Mouse (Mus musculus) forebrain, postnatal 0 days (tissue): ENCODE data around the gene Fyn. TPM values are rescaled to one million over a fixed set of nuclear protein-coding genes. Genes with fewer than 3 reads are reported as not detected.

Experiments
- ATAC-seq: fragments of 200-750 bp; cut with Nextera tagmentation; 2 replicates; pipeline ENCODE4 v1.8.0; 2017; ENCODE audit warnings: mild to moderate bottlenecking, moderate library complexity
- DNase-seq: peaks from one replicate; pipeline ENCODE4 v3.0.0-alpha.2; 2015
- H3K27ac ChIP-seq: fragments of 300-500 bp; sonication (generic); 2 replicates; pipeline ENCODE4 v1.5.1; 2014; ENCODE audit warnings: low read depth, mild to moderate bottlenecking, antibody characterized with exemption, low read length, moderate library complexity, mixed read lengths
- H3K27me3 ChIP-seq: fragments of 300-500 bp; sonication (generic); 2 replicates; pipeline ENCODE4 v1.6.1; 2014; ENCODE audit warnings: mild to moderate bottlenecking, low read length, mixed read lengths; ENCODE audit not compliant: insufficient read depth
- H3K36me3 ChIP-seq: fragments of 300-500 bp; sonication (generic); 2 replicates; pipeline ENCODE4 v1.6.1; 2014; ENCODE audit warnings: mild to moderate bottlenecking, moderate library complexity; ENCODE audit not compliant: insufficient read depth
- H3K4me1 ChIP-seq: fragments of 300-500 bp; sonication (generic); 2 replicates; pipeline ENCODE4 v1.6.1; 2014; ENCODE audit warnings: antibody characterized with exemption; ENCODE audit not compliant: insufficient read depth
- H3K4me2 ChIP-seq: fragments of 300-500 bp; sonication (generic); 2 replicates; pipeline ENCODE4 v1.6.1; 2014; ENCODE audit warnings: low read depth, mild to moderate bottlenecking, moderate library complexity
- H3K4me3 ChIP-seq: fragments of 300-500 bp; sonication (generic); 2 replicates; pipeline ENCODE4 v1.5.1; 2014; ENCODE audit warnings: low read depth, low read length, mixed read lengths
- H3K9ac ChIP-seq: fragments of 300-500 bp; sonication (generic); 2 replicates; pipeline ENCODE4 v1.6.1; 2014; ENCODE audit warnings: mild to moderate bottlenecking
- H3K9me3 ChIP-seq: fragments of 300-500 bp; sonication (generic); 2 replicates; pipeline ENCODE4 v1.6.1; 2016; ENCODE audit warnings: low read length
- CTCF ChIP-seq: sonication (generic); IDR thresholded peaks from 2 replicates; pipeline ENCODE4 v1.5.1; 2016; ENCODE audit warnings: antibody characterized with exemption, control low read depth, low read depth
- WGBS: fragments of 180-500 bp; shearing (Covaris S2); extraction: QIAGEN DNeasy Blood & Tissue Kit; methylation state at CpG from one replicate; pipeline ENCODE4 v1.1.7; 2014; 5-methylcytosine and 5-hydroxymethylcytosine counted together
- polyA plus RNA-seq: library from polyadenylated mRNA; unstranded; fragments of >200 nt; fragmentation: Nextera tagmentation; extraction: Ambion mirVana; gene quantifications from 2 replicates; pipeline ENCODE4 v1.2.1, GENCODE M21; 2015
- total RNA-seq: library from RNA; depleted of rRNA; stranded (reverse); fragments of >200 nt; gene quantifications from 2 replicates; pipeline ENCODE4 v1.2.3, GENCODE M21; 2014

Gene Fyn
- total and polyA plus RNA-seq, 2 experiments from 2014 or later: 85.8 to 155 TPM

DNA sequence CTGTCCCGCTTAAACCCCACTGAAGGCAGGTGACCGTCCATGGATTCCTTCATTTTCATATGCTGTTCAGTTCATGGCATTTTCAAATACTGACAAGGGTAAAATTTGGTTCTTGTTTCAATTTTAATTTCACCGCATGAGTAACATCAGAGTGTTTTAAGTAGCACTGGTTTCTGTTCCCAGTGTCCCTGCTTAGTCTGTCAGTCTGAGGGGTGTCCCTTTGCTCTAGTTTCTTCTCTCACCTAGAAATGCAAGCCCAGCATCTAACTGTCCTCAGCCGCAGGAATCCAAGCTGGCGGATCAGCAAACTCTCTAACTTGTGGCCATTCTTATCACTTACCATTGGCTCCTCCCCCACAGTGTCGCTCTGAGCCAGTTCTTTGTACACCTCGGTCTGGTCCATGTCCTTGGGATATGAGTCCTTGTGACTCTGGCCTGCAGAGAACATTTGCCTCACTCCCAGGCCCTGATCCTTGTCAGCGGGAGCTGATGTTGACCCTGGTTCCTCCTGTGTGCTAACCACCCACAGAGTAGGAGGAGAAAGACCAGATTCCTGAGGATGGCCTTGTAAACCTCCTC lies 9.5 kb downstream of the Fyn start:
- no peak overlapping the region for H3K9ac ChIP-seq
- ATAC-seq: no peak
- no peak overlapping the region for H3K4me2 ChIP-seq
- H3K4me3 ChIP-seq: no peak overlapping the region
- H3K4me1 ChIP-seq: peaks cover 16% of the 10 kb centered on the region
- no peaks in the 10 kb centered on the region for H3K9me3 ChIP-seq
- no peaks in the 10 kb centered on the region for H3K27me3 ChIP-seq
- no peak for DNase-seq
- no peak for TF ChIP-seq CTCF
- 90% methylated on average over 8 of the region's 8 CpGs for WGBS
- no peak overlapping the region for H3K27ac ChIP-seq
- no peaks in the 10 kb centered on the region for H3K36me3 ChIP-seq

GRCm38 (mm10) chr10:39379287-39379686 lies 10.6 kb downstream of the Fyn start:
- no peaks in the 10 kb centered on the region for H3K36me3 ChIP-seq
- no peak overlapping the region for H3K4me3 ChIP-seq
- no peak overlapping the region for H3K9ac ChIP-seq
- peaks cover 5% of the 10 kb centered on the region; the same call in 1 of the 2 replicates for H3K4me1 ChIP-seq
- no peak for DNase-seq
- WGBS: 57% methylated on average over 10 of the region's 10 CpGs
- TF ChIP-seq CTCF: no peak
- no peaks in the 10 kb centered on the region for H3K27me3 ChIP-seq
- no peak overlapping the region for H3K4me2 ChIP-seq
- no peak overlapping the region for H3K27ac ChIP-seq
- no peak for ATAC-seq
- H3K9me3 ChIP-seq: no peaks in the 10 kb centered on the region

DNA sequence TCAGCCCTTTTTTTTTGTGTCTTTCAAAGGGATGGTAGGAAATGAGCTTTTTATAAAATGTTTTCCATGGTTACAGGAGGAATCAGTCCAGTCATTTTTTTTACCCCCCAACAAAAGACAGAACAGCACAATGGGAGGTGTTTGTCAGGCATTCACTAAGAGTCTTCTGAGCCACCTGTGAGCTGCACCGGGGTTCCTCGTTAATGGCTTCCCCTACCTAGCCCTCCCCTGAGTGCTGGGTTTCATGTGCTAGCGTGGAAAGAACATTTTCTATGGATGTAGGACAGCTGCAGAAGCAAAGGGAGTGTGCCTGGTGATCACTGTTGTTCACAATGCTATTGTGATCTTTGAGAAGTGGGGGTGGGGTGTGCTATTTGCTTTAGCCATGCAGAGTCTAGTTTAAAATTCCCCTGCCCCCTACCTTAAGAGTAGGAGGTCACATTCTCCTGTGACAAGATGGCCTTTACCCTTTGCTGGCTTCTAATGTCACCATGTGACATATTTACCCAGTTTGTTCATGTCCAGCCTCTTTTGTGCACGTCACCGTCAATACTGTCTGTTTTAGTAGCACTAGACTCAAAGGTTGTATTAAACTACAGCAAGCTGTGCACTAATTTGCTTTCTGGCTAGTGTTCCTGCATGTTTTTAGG lies 11.2 kb downstream of the Fyn start:
- Histone ChIP-seq H3K4me3 (no peak overlapping the region), H3K27me3 (no peaks in the 10 kb centered on the region), H3K27ac (no peak overlapping the region), H3K9ac (no peak overlapping the region), H3K4me2 (no peak overlapping the region), H3K4me1 (peaks cover 5% of the 10 kb centered on the region; the same call in 1 of the 2 replicates), H3K9me3 (no peaks in the 10 kb centered on the region), H3K36me3 (no peaks in the 10 kb centered on the region)
- peak; percentile 38; the same call in 1 of the 2 replicates for ATAC-seq
- no peak for TF ChIP-seq CTCF
- no peak for DNase-seq
- 38% methylated on average over 5 of the region's 5 CpGs for WGBS

DNA sequence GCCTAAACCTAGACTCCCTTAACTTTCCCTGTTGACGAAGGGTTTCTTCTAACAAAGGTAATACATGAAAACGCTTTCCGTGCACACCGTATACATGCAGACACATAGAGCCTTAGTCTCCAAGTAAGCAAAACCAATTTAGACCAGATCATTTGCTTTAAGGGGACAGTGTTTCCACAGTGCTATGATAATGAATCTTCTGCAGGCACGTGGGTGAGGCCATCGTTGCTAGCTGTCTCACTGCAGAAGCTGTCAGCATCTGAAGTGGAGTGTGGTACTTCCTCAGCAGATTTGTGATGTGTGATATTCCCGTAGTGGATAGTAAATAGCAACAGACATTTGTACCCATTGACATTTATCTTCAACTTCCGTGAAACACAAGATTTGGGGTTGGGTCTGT lies 16.6 kb downstream of the Fyn start:
- H3K4me3 ChIP-seq: no peak overlapping the region
- H3K4me1 ChIP-seq: peaks cover 13% of the 10 kb centered on the region
- WGBS: 71% methylated on average over 8 of the region's 8 CpGs
- H3K9ac ChIP-seq: no peak overlapping the region
- no peaks in the 10 kb centered on the region for H3K36me3 ChIP-seq
- H3K27ac ChIP-seq: no peak overlapping the region; the same call in 1 of the 2 replicates
- no peak for TF ChIP-seq CTCF
- no peak for DNase-seq
- ATAC-seq: no peak
- no peaks in the 10 kb centered on the region for H3K9me3 ChIP-seq
- no peak overlapping the region for H3K4me2 ChIP-seq
- no peaks in the 10 kb centered on the region for H3K27me3 ChIP-seq

DNA sequence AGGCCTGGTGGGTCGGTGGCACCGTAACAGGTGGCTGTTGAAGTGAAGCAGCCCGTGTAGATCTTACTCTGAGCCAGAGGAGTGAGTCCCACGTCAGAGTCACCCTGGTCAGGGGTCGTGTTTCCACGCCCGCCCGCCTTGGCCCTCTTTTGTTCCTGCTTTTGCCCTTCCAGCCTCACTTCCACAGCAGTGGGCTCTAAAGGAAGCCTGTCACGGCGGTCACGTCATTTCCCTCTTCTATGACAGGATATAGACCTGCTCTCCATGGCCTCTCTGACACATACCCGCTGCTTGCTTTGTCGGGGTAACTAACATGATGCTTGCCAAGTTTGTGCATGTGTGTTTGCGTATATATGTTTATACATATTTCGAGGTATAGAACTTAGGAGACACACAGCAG lies 17.5 kb downstream of the Fyn start:
- Histone ChIP-seq H3K27me3 (no peaks in the 10 kb centered on the region), H3K9me3 (no peaks in the 10 kb centered on the region), H3K27ac (no peak overlapping the region), H3K4me1 (peaks cover 13% of the 10 kb centered on the region), H3K4me2 (no peak overlapping the region), H3K9ac (no peak overlapping the region), H3K4me3 (no peak overlapping the region), H3K36me3 (no peaks in the 10 kb centered on the region)
- DNase-seq (no peak), ATAC-seq (no peak)
- 53% methylated on average over 15 of the region's 15 CpGs for WGBS
- TF ChIP-seq CTCF: no peak

DNA sequence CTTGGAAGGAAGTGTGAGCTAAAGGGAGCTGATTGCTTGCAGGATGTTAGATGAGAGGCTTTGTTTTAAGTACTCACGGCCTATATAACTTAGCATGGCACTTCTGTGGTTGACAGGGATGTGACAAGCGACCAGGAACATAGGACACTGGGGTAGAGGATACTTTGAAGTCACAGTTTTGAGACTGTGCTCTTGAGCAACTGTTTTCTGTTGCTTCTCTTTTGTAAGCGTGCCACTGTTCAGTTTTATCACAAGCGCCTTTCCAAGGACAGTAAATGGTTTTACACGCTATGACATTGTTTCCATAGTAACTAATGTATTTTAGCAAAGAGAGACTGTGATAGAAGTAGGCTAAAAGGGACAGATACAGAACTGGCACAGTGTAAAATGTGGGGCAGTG lies 18.4 kb downstream of the Fyn start:
- WGBS: 26% methylated on average over 5 of the region's 5 CpGs
- Histone ChIP-seq H3K9ac (no peak overlapping the region), H3K27me3 (no peaks in the 10 kb centered on the region), H3K4me2 (peak overlapping the region; percentile 14; the same call in 1 of the 2 replicates), H3K27ac (peak overlapping the region; percentile 30; the same call in 1 of the 2 replicates), H3K36me3 (peaks cover 5% of the 10 kb centered on the region), H3K4me1 (peaks cover 13% of the 10 kb centered on the region), H3K4me3 (no peak overlapping the region), H3K9me3 (peaks cover 4% of the 10 kb centered on the region; the same call in 1 of the 2 replicates)
- DNase-seq (peak; percentile 39), ATAC-seq (peak; percentile 70)
- TF ChIP-seq CTCF: no peak

DNA sequence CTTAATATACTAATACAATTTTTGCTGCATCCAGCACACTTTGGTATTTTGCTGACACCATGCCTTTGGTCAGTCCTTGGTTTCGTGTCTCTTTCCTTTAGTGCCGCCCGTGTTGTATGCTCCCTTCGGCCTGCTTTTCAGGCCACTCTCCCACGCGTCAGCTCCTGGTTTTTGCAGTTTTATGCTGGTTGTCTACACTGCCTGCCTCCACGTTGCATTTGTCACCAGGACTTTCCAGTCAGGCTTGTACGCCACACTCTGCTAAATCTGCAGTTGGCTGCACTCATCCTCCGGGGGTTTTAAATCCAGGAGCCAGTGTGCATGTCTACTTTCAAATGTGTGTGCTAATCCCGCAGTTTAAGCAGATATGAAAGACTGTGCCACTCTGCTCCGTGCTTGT lies 18.9 kb downstream of the Fyn start:
- DNase-seq (no peak), ATAC-seq (no peak)
- WGBS: 67% methylated on average over 11 of the region's 11 CpGs
- H3K27ac ChIP-seq: peak overlapping the region; percentile 57; the same call in 1 of the 2 replicates
- no peak for TF ChIP-seq CTCF
- no peaks in the 10 kb centered on the region for H3K27me3 ChIP-seq
- peaks cover 5% of the 10 kb centered on the region for H3K36me3 ChIP-seq
- no peak overlapping the region for H3K4me3 ChIP-seq
- 0 out of 2 replicates have a peak overlapping the region, but pooled peaks have one; percentile 5 for H3K4me2 ChIP-seq
- peaks cover 13% of the 10 kb centered on the region for H3K4me1 ChIP-seq
- H3K9ac ChIP-seq: 0 out of 2 replicates have a peak overlapping the region, but pooled peaks have one; percentile 14
- H3K9me3 ChIP-seq: peaks cover 4% of the 10 kb centered on the region; the same call in 1 of the 2 replicates
